Mouse (Mus musculus): Measurements from ENCODE around the gene Arhgef6. TPM values are rescaled to one million over a fixed set of nuclear protein-coding genes. Genes with fewer than 3 reads are reported as not detected.

Arhgef6 gene
- polyA plus RNA-seq, 1 experiment, result 28.1 TPM

GRCm38 (mm10) chrX:57198036-57198435 lies 140.5 kb downstream of the Arhgef6 start:
- no peak for DNase-seq (ENCODE audit: low spot score)

GRCm38 (mm10) chrX:57196319-57196718 lies 142.2 kb downstream of the Arhgef6 start:
- no peak for DNase-seq (ENCODE audit: low spot score)

- no peak for DNase-seq (ENCODE audit: low spot score)
Observed at GRCm38 (mm10) chrX:57189335-57189734, 149.2 kb downstream of the Arhgef6 start.

DNA sequence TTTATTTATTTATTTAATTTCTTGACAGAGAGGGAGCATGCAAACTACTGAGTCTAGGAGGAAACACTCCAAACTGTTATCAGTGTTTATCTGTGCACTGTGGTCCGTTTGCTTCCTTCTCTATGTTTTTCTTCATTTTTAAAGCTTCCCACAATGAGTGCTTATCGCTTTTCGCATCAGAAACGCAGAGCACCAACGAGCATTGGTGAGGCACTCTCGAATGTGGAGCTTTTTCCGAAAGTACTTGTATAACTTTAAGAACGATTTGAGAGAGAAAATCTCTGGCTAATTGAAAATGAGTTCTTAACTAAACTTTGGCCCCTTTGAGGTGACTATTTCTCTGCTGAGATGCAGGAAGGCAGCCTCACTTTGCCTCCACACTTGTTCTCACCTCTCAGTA lies 151.2 kb downstream of the Arhgef6 start:
- no peak for DNase-seq (ENCODE audit: low spot score)

DNA sequence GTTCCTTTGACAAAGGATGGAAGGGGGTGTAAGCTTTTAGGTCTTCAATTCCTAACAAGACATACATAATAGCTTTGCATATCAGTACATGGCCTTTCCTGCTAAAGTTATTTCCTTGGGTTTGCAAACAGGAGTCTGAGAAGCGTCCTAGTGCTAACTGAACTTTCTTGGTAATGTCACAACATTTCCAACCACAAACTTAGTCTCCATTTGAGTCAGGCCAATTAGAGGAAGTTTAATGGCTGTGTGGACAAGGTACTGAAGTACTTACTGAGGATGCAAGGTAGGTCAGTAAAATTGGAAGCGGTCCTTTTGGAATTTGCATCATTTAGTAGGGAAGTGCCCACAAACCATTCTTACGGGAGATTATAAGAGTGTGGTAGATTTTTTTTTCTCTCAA lies 155.2 kb downstream of the Arhgef6 start:
- no peak for DNase-seq (ENCODE audit: low spot score)

- no peak for DNase-seq (ENCODE audit: low spot score)
Observed at GRCm38 (mm10) chrX:57182470-57182869, 156.1 kb downstream of the Arhgef6 start.

Other genes with a start within 250 kb of the Arhgef6 start
- 0.10 and 0.12 TPM in 2 replicates for gene Cd40lg, start 126.6 kb downstream of the Arhgef6 start, polyA plus RNA-seq (2012; rRNA removed)
- 39.7 and 52.3 TPM in 2 replicates for gene Rbmx, start 54.3 kb upstream of the Arhgef6 start, polyA plus RNA-seq (2012; rRNA removed)
- gene Gm364, start 70.4 kb upstream of the Arhgef6 start, polyA plus RNA-seq (2012; rRNA removed), result not detected in 2 replicates
- gene Gpr101, start 165.0 kb upstream of the Arhgef6 start, polyA plus RNA-seq (2012; rRNA removed), result not detected in 2 replicates

Data from urinary bladder, adult 2 months (tissue).